Mouse (Mus musculus) hindbrain, embryonic 12.5 days (tissue): Measurements from ENCODE around the gene 1600014C23Rik. TPM values are rescaled to one million over a fixed set of nuclear protein-coding genes. Genes with fewer than 3 reads are reported as not detected.

Experiments
- ATAC-seq: fragments of 200-750 bp; cut with Nextera tagmentation; 2 replicates; pipeline ENCODE4 v1.8.0; 2017; ENCODE audit warnings: moderate TSS enrichment; ENCODE audit not compliant: low FRiP score
- H3K27ac ChIP-seq: fragments of 300-500 bp; sonication (generic); 2 replicates; pipeline ENCODE4 v1.5.1; 2016; ENCODE audit warnings: mild to moderate bottlenecking
- H3K27me3 ChIP-seq: fragments of 300-500 bp; sonication (generic); 2 replicates; pipeline ENCODE4 v1.6.1; 2016; ENCODE audit warnings: mild to moderate bottlenecking
- H3K36me3 ChIP-seq: fragments of 300-500 bp; sonication (generic); 2 replicates; pipeline ENCODE4 v1.6.1; 2016; ENCODE audit warnings: mild to moderate bottlenecking
- H3K4me1 ChIP-seq: fragments of 300-500 bp; sonication (generic); 2 replicates; pipeline ENCODE4 v1.6.1; 2016
- H3K4me2 ChIP-seq: fragments of 300-500 bp; sonication (generic); replicated peaks from 2 replicates; pipeline ENCODE4 v1.6.1; 2016; ENCODE audit warnings: mild to moderate bottlenecking
- H3K4me3 ChIP-seq: fragments of 300-500 bp; sonication (generic); 2 replicates; pipeline ENCODE4 v1.5.1; 2016; ENCODE audit warnings: mild to moderate bottlenecking
- H3K9ac ChIP-seq: fragments of 300-500 bp; sonication (generic); 2 replicates; pipeline ENCODE4 v1.6.1; 2016; ENCODE audit warnings: mild to moderate bottlenecking, moderate library complexity
- H3K9me3 ChIP-seq: fragments of 300-500 bp; sonication (generic); replicated peaks from 2 replicates; pipeline ENCODE4 v1.6.1; 2016; ENCODE audit warnings: mild to moderate bottlenecking
- WGBS: fragments of 180-500 bp; shearing (Covaris S2); methylation state at CpG from one replicate; pipeline ENCODE4 v1.1.7; 2016; 5-methylcytosine and 5-hydroxymethylcytosine counted together
- polyA plus RNA-seq: library from polyadenylated mRNA; unstranded; fragments of >200 nt; fragmentation: Nextera tagmentation; extraction: Ambion mirVana; gene quantifications from 2 replicates; pipeline ENCODE4 v1.2.1, GENCODE M21; 2016

Gene 1600014C23Rik
- polyA plus RNA-seq, 1 experiment from 2014 or later = not detected

DNA sequence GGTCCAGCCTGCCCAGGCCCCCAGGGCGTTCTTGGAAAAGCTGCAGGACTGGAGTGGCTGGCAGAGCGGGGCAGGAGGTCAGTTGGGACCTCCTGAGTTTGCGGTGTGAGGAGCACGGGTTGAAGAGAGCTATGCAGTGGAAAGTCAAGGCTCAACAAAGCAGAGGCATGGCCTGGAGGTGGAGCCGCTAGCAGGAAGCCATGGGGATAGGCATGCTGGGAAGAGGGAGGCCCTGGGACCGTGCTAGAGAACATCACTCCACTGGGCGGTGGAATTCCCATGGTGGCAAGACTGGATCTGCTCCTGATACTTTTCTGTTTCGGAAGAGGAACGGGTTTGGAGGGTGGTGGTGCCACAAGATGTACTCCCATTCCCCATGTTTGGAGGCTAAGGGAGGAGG lies 36.7 kb downstream of the 1600014C23Rik start:
- Histone ChIP-seq H3K36me3 (peaks cover 17% of the 10 kb centered on the region), H3K27me3 (no peaks in the 10 kb centered on the region), H3K27ac (no peak overlapping the region), H3K4me3 (no peak overlapping the region), H3K4me1 (peaks cover 6% of the 10 kb centered on the region), H3K9ac (no peak overlapping the region), H3K4me2 (no peak overlapping the region), H3K9me3 (no peaks in the 10 kb centered on the region)
- no peak for ATAC-seq
- 91% methylated on average over 9 of the region's 9 CpGs for WGBS

- Histone ChIP-seq H3K4me3 (no peak overlapping the region), H3K36me3 (peaks cover 17% of the 10 kb centered on the region), H3K9ac (no peak overlapping the region), H3K9me3 (no peaks in the 10 kb centered on the region), H3K27me3 (no peaks in the 10 kb centered on the region), H3K4me2 (no peak overlapping the region), H3K27ac (no peak overlapping the region), H3K4me1 (peaks cover 6% of the 10 kb centered on the region)
- 78% methylated on average over 22 of the region's 23 CpGs for WGBS
- no peak for ATAC-seq
Observed at GRCm38 (mm10) chr17:45695227-45696120, 38.2 kb downstream of the 1600014C23Rik start.

- WGBS = 83% methylated on average over 18 of the region's 18 CpGs
- H3K4me1 ChIP-seq = 0 out of 2 replicates have a peak, but pooled peaks cover 2% of the 10 kb centered on the region
- H3K9ac ChIP-seq = no peak overlapping the region
Observed at GRCm38 (mm10) chr17:45693812-45694565, 39.7 kb downstream of the 1600014C23Rik start.

DNA sequence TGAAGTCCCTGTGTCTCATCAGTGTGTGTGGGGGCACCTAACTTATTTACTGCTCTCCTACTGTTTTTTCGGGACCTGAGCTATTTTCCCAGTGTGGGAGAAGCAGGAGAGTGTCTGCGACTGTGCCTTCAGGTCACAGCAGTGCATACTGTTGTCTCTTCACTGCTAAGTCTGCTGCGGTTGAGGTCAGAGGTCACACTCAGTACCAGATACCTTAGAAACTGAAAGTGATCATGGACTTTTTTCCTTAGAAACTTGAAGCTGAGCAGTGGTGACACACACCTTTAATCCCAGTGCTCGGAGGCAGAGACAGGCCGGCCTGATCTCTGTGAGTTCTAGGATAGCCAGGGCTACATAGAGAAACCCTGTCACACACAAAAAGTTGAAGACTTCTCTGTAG lies 41.5 kb downstream of the 1600014C23Rik start:
- Histone ChIP-seq H3K4me1 (peaks cover 10% of the 10 kb centered on the region), H3K27me3 (no peaks in the 10 kb centered on the region), H3K36me3 (0 out of 2 replicates have a peak, but pooled peaks cover 5% of the 10 kb centered on the region), H3K4me2 (no peak overlapping the region), H3K9ac (no peak overlapping the region), H3K27ac (no peak overlapping the region), H3K9me3 (no peaks in the 10 kb centered on the region), H3K4me3 (no peak overlapping the region)
- ATAC-seq = no peak
- 82% methylated on average over 5 of the region's 5 CpGs for WGBS

More at GRCm38 (mm10) chr17:45693812-45694565, 39.7 kb downstream of the 1600014C23Rik start:
- H3K9me3 ChIP-seq = no peaks in the 10 kb centered on the region
- H3K4me2 ChIP-seq = no peak overlapping the region
- H3K27ac ChIP-seq = no peak overlapping the region
- ATAC-seq = no peak
- no peaks in the 10 kb centered on the region for H3K27me3 ChIP-seq
- H3K4me3 ChIP-seq = no peak overlapping the region
- H3K36me3 ChIP-seq = peaks cover 17% of the 10 kb centered on the region

DNA sequence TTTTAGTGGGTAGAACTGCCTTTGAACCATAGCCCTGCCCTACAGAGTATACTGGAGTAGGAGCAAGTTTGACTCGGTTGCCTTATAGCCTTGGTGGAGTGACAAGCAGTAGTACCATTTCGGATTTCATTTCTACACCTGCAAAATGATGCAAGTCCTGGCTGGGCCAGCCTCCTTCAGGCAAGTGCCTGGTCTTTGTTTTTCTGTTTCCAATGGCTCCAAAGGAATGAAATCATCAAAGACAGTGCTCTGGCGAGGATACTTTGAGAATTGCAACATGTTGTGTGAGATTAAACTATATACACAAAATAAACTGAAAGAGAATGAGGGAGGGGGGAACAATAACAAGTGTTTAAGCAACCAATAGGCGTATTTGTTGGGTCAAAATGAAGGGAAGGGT lies 43.6 kb downstream of the 1600014C23Rik start:
- no peak overlapping the region for H3K4me3 ChIP-seq
- WGBS = 87% methylated on average over 4 of the region's 4 CpGs
- H3K4me1 ChIP-seq = peaks cover 16% of the 10 kb centered on the region
- no peak overlapping the region for H3K27ac ChIP-seq
- H3K4me2 ChIP-seq = no peak overlapping the region
- H3K27me3 ChIP-seq = no peaks in the 10 kb centered on the region
- no peak overlapping the region for H3K9ac ChIP-seq
- ATAC-seq = no peak
- H3K9me3 ChIP-seq = no peaks in the 10 kb centered on the region
- H3K36me3 ChIP-seq = no peaks in the 10 kb centered on the region

GRCm38 (mm10) chr17:45689120-45689519 lies 44.5 kb downstream of the 1600014C23Rik start:
- Histone ChIP-seq H3K27me3 (no peaks in the 10 kb centered on the region), H3K36me3 (no peaks in the 10 kb centered on the region), H3K4me3 (no peak overlapping the region), H3K4me2 (no peak overlapping the region), H3K27ac (no peak overlapping the region), H3K4me1 (peaks cover 23% of the 10 kb centered on the region), H3K9me3 (no peaks in the 10 kb centered on the region), H3K9ac (no peak overlapping the region)
- WGBS = 93% methylated on average over 9 of the region's 9 CpGs
- ATAC-seq = no peak

GRCm38 (mm10) chr17:45686716-45687115 lies 46.9 kb downstream of the 1600014C23Rik start, which contains the start of gene Tmem63b:
Tmem63b (minus strand) TSS chr17:45686905.
- Histone ChIP-seq H3K9ac (peak within 1 kb of the TSS; percentile 95), H3K27ac (peak within 1 kb of the TSS; percentile 92), H3K4me1 (peaks cover 29% of the 10 kb centered on the region), H3K4me3 (peak within 1 kb of the TSS; percentile 87), H3K4me2 (peak within 1 kb of the TSS; percentile 74), H3K27me3 (no peaks in the 10 kb centered on the region), H3K9me3 (no peaks in the 10 kb centered on the region), H3K36me3 (no peaks in the 10 kb centered on the region)
- ATAC-seq = peak; percentile 10; the same call in 1 of the 2 replicates
- WGBS = 9% methylated on average over 12 of the region's 12 CpGs

DNA sequence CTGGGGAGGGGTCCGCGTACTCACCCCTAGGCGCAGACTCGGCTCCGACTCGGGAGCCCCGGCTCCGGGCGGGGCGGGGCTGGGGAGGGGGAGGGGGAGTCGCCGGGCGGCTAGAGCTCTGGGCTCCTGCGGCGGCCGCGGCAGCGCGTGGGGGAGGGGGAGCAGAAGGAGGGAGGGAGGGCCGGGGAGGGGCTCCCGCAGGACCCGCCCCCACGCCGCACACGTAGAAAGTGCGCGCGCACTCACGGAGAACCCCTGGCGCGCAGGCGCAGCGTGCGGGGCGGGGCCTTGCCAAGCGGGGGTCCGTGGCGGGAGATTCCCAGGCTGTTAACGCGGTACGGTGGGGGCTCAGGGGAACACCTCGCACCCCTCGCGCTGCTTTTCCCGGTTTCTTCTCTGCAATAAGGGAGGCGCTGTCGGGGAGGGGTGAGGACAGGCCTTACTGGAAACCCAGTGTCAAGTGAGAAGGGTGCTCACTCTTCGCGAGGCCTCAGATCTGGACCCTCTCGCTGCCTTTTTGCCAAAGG lies 47.5 kb downstream of the 1600014C23Rik start, which contains the start of gene Mrpl14:
Gene Mrpl14, plus strand, starts transcription at position 230 of the 527 bp plus-strand sequence.
- Histone ChIP-seq H3K4me1 (peaks cover 29% of the 10 kb centered on the region), H3K4me2 (peak within 1 kb of the TSS; percentile 74), H3K4me3 (peak within 1 kb of the TSS; percentile 87), H3K9ac (peak within 1 kb of the TSS; percentile 95), H3K27me3 (no peaks in the 10 kb centered on the region), H3K27ac (peak within 1 kb of the TSS; percentile 92), H3K36me3 (no peaks in the 10 kb centered on the region), H3K9me3 (no peaks in the 10 kb centered on the region)
- under 1% methylated on average over 20 of the region's 50 CpGs for WGBS
- ATAC-seq = peak; percentile 91

- no peaks in the 10 kb centered on the region for H3K9me3 ChIP-seq
- no peaks in the 10 kb centered on the region for H3K36me3 ChIP-seq
- peaks cover 36% of the 10 kb centered on the region for H3K4me1 ChIP-seq
- ATAC-seq = peak; percentile 57
- peak overlapping the region; percentile 87 for H3K4me3 ChIP-seq
- H3K27ac ChIP-seq = peak overlapping the region; percentile 92
- no peaks in the 10 kb centered on the region for H3K27me3 ChIP-seq
- peak overlapping the region; percentile 74 for H3K4me2 ChIP-seq
- under 1% methylated on average over 56 of the region's 58 CpGs for WGBS
- peak overlapping the region; percentile 95 for H3K9ac ChIP-seq
Observed at GRCm38 (mm10) chr17:45685171-45686092, 48.2 kb downstream of the 1600014C23Rik start.

DNA sequence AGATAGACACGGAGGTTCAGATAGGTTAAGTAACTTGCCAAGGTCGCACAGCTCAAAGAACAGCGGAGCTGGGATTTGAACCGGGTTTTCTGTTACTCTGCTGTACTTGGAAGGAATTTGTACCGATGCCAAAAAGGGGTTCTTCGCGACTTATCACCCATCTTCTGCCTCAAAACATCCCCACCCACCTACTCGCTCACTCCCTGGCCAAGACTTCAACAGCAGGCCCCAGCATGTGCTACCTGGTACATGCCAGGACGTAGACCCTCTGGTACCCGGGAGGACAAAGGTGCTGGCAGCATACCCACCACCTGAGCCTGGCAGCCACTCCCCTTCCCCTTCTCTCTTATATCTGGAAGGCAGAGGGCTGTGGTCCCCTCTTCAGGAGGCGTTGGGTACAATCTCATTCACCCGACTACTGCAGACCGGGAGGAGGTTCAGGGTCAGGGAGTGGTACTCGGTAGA lies 48.9 kb downstream of the 1600014C23Rik start:
- 30% methylated on average over 14 of the region's 14 CpGs for WGBS
- Histone ChIP-seq H3K4me3 (peak overlapping the region; percentile 87), H3K4me2 (peak overlapping the region; percentile 74), H3K9ac (peak overlapping the region; percentile 95), H3K27ac (peak overlapping the region; percentile 92), H3K36me3 (no peaks in the 10 kb centered on the region; the same call in 1 of the 2 replicates), H3K27me3 (no peaks in the 10 kb centered on the region), H3K4me1 (peaks cover 36% of the 10 kb centered on the region), H3K9me3 (no peaks in the 10 kb centered on the region)
- ATAC-seq = peak; percentile 14; the same call in 1 of the 2 replicates
